Mouse (Mus musculus) frontal cortex, postnatal 14 days (tissue): ENCODE measurements around the gene C1qtnf9.
A peak's percentile ranks its signal among the peaks of the same experiment; 100 is the strongest.

ENCODE experiments used
- DNase-seq, 2 experiments: peaks; one replicate each; pipeline ENCODE4 v3.0.0; 2022; ENCODE audit warnings: low spot score in 2 of 2

The C1qtnf9 gene

GRCm38 (mm10) chr14:60767884-60768283, at the start of gene C1qtnf9:
C1qtnf9 (plus strand) TSS chr14:60768134.
- DNase-seq, result no peak

- no peak for DNase-seq
Observed at GRCm38 (mm10) chr14:60721304-60721703, 46.6 kb upstream of the C1qtnf9 start.

- DNase-seq, result no peak
Observed at GRCm38 (mm10) chr14:60721938-60722337, 46.0 kb upstream of the C1qtnf9 start.

- DNase-seq, result no peak
Observed at GRCm38 (mm10) chr14:60726091-60726490, 41.8 kb upstream of the C1qtnf9 start.

- DNase-seq, result no peak
Observed at GRCm38 (mm10) chr14:60727130-60727529, 40.8 kb upstream of the C1qtnf9 start.

GRCm38 (mm10) chr14:60732081-60732480, 35.9 kb upstream of the C1qtnf9 start:
- DNase-seq, result no peak

- peak in 1 of 2 experiments; percentile 34 for DNase-seq
Observed at GRCm38 (mm10) chr14:60732787-60733186, 35.1 kb upstream of the C1qtnf9 start.

- DNase-seq, result no peak
Observed at GRCm38 (mm10) chr14:60733706-60734105, 34.2 kb upstream of the C1qtnf9 start.

GRCm38 (mm10) chr14:60735206-60735605, 32.7 kb upstream of the C1qtnf9 start:
- DNase-seq, result no peak

GRCm38 (mm10) chr14:60735848-60736547, 31.9 kb upstream of the C1qtnf9 start:
- no peak for DNase-seq

- DNase-seq, result no peak
Observed at GRCm38 (mm10) chr14:60736591-60737192, 31.2 kb upstream of the C1qtnf9 start.

GRCm38 (mm10) chr14:60737202-60737611, 30.7 kb upstream of the C1qtnf9 start:
- DNase-seq, result no peak

- DNase-seq, result no peak
Observed at GRCm38 (mm10) chr14:60738434-60738938, 29.4 kb upstream of the C1qtnf9 start.

- DNase-seq, result no peak
Observed at GRCm38 (mm10) chr14:60739155-60739554, 28.8 kb upstream of the C1qtnf9 start.

- DNase-seq, result no peak
Observed at GRCm38 (mm10) chr14:60739616-60740015, 28.3 kb upstream of the C1qtnf9 start.

GRCm38 (mm10) chr14:60740507-60740906, 27.4 kb upstream of the C1qtnf9 start:
- no peak for DNase-seq

- DNase-seq, result no peak
Observed at GRCm38 (mm10) chr14:60741033-60741432, 26.9 kb upstream of the C1qtnf9 start.

GRCm38 (mm10) chr14:60741490-60741981, 26.4 kb upstream of the C1qtnf9 start:
- DNase-seq, result no peak

- no peak for DNase-seq
Observed at GRCm38 (mm10) chr14:60743681-60744080, 24.3 kb upstream of the C1qtnf9 start.

GRCm38 (mm10) chr14:60745201-60745600, 22.7 kb upstream of the C1qtnf9 start:
- no peak for DNase-seq

- DNase-seq, result no peak
Observed at GRCm38 (mm10) chr14:60746141-60746540, 21.8 kb upstream of the C1qtnf9 start.

- no peak for DNase-seq
Observed at GRCm38 (mm10) chr14:60747154-60747870, 20.6 kb upstream of the C1qtnf9 start.
